Mouse (Mus musculus): ENCODE measurements around the gene Gas6. TPM values are rescaled to one million over a fixed set of nuclear protein-coding genes. Genes with fewer than 3 reads are reported as not detected.

Gas6 gene
- polyA plus RNA-seq, 1 experiment from 2014 or later: 56.9 TPM

- WGBS: 84% methylated on average over 3 of the region's 3 CpGs
Measured at GRCm38 (mm10) chr8:13501221-13501620, 6.9 kb upstream of the Gas6 start.

GRCm38 (mm10) chr8:13493011-13493410, 1.3 kb downstream of the Gas6 start:
- peak overlapping the region; percentile 55 for H3K4me3 ChIP-seq (ENCODE audit: low read depth, low read length)

More at GRCm38 (mm10) chr8:13501221-13501620, 6.9 kb upstream of the Gas6 start:
- Histone ChIP-seq H3K36me3 (ENCODE audit: control insufficient read depth, insufficient read depth, low read length) (no peaks in the 10 kb centered on the region), H3K9ac (ENCODE audit: low read depth, low read length) (no peak overlapping the region), H3K4me2 (ENCODE audit: low read depth, low read length) (no peak overlapping the region), H3K9me3 (ENCODE audit: control insufficient read depth, low read length) (no peaks in the 10 kb centered on the region), H3K27me3 (replicated peaks; ENCODE audit: control insufficient read depth, insufficient read depth, low read length) (no peaks in the 10 kb centered on the region), H3K4me1 (ENCODE audit: control insufficient read depth, insufficient read depth, low read length) (no peaks in the 10 kb centered on the region), H3K27ac (replicated peaks; ENCODE audit: low read depth, low read length) (no peak overlapping the region), H3K4me3 (ENCODE audit: low read depth, low read length) (no peak overlapping the region)
- no peak for DNase-seq (ENCODE audit: low spot score)
- ATAC-seq (ENCODE audit: low read depth): no peak

GRCm38 (mm10) chr8:13492198-13492995, 1.9 kb downstream of the Gas6 start:
- peak overlapping the region; percentile 86; the same call in 1 of the 2 replicates for H3K4me2 ChIP-seq (ENCODE audit: low read depth, low read length)
- DNase-seq (ENCODE audit: low spot score): no peak
- H3K4me3 ChIP-seq (ENCODE audit: low read depth, low read length): no peak overlapping the region
- ATAC-seq (ENCODE audit: low read depth): peak; percentile 32
- H3K27ac ChIP-seq (replicated peaks; ENCODE audit: low read depth, low read length): no peak overlapping the region
- no peaks in the 10 kb centered on the region for H3K9me3 ChIP-seq (ENCODE audit: control insufficient read depth, low read length)
- 43% methylated on average over 6 of the region's 9 CpGs for WGBS
- H3K4me1 ChIP-seq (ENCODE audit: control insufficient read depth, insufficient read depth, low read length): no peaks in the 10 kb centered on the region; the same call in 1 of the 2 replicates
- H3K36me3 ChIP-seq (ENCODE audit: control insufficient read depth, insufficient read depth, low read length): no peaks in the 10 kb centered on the region
- peaks cover 35% of the 10 kb centered on the region for H3K27me3 ChIP-seq (replicated peaks; ENCODE audit: control insufficient read depth, insufficient read depth, low read length)
- no peak overlapping the region for H3K9ac ChIP-seq (ENCODE audit: low read depth, low read length)

More at GRCm38 (mm10) chr8:13493011-13493410, 1.3 kb downstream of the Gas6 start:
- Histone ChIP-seq H3K4me2 (ENCODE audit: low read depth, low read length) (peak overlapping the region; percentile 86; the same call in 1 of the 2 replicates), H3K27me3 (replicated peaks; ENCODE audit: control insufficient read depth, insufficient read depth, low read length) (peaks cover 35% of the 10 kb centered on the region), H3K36me3 (ENCODE audit: control insufficient read depth, insufficient read depth, low read length) (no peaks in the 10 kb centered on the region), H3K27ac (replicated peaks; ENCODE audit: low read depth, low read length) (no peak overlapping the region), H3K9me3 (ENCODE audit: control insufficient read depth, low read length) (no peaks in the 10 kb centered on the region), H3K4me1 (ENCODE audit: control insufficient read depth, insufficient read depth, low read length) (no peaks in the 10 kb centered on the region; the same call in 1 of the 2 replicates), H3K9ac (ENCODE audit: low read depth, low read length) (no peak overlapping the region)
- 45% methylated on average over 11 of the region's 11 CpGs for WGBS
- ATAC-seq (ENCODE audit: low read depth) (peak; percentile 13), DNase-seq (ENCODE audit: low spot score) (no peak)

- no peak for ATAC-seq (ENCODE audit: low read depth)
- H3K27ac ChIP-seq (replicated peaks; ENCODE audit: low read depth, low read length): no peak overlapping the region
- no peaks in the 10 kb centered on the region; the same call in 1 of the 2 replicates for H3K4me1 ChIP-seq (ENCODE audit: control insufficient read depth, insufficient read depth, low read length)
- H3K27me3 ChIP-seq (replicated peaks; ENCODE audit: control insufficient read depth, insufficient read depth, low read length): peaks cover 35% of the 10 kb centered on the region
- H3K9ac ChIP-seq (ENCODE audit: low read depth, low read length): no peak overlapping the region
- 77% methylated on average over 14 of the region's 14 CpGs for WGBS
- no peak overlapping the region for H3K4me3 ChIP-seq (ENCODE audit: low read depth, low read length)
- no peaks in the 10 kb centered on the region for H3K9me3 ChIP-seq (ENCODE audit: control insufficient read depth, low read length)
- DNase-seq (ENCODE audit: low spot score): no peak
- no peaks in the 10 kb centered on the region for H3K36me3 ChIP-seq (ENCODE audit: control insufficient read depth, insufficient read depth, low read length)
- no peak overlapping the region for H3K4me2 ChIP-seq (ENCODE audit: low read depth, low read length)
Measured at GRCm38 (mm10) chr8:13491491-13492010, 2.7 kb downstream of the Gas6 start.

GRCm38 (mm10) chr8:13489986-13490910, 4.0 kb downstream of the Gas6 start:
- no peak for DNase-seq (ENCODE audit: low spot score)
- Histone ChIP-seq H3K4me1 (ENCODE audit: control insufficient read depth, insufficient read depth, low read length) (no peaks in the 10 kb centered on the region; the same call in 1 of the 2 replicates), H3K36me3 (ENCODE audit: control insufficient read depth, insufficient read depth, low read length) (no peaks in the 10 kb centered on the region), H3K27ac (replicated peaks; ENCODE audit: low read depth, low read length) (no peak overlapping the region), H3K9me3 (ENCODE audit: control insufficient read depth, low read length) (no peaks in the 10 kb centered on the region), H3K9ac (ENCODE audit: low read depth, low read length) (no peak overlapping the region), H3K4me2 (ENCODE audit: low read depth, low read length) (no peak overlapping the region), H3K27me3 (replicated peaks; ENCODE audit: control insufficient read depth, insufficient read depth, low read length) (peaks cover 31% of the 10 kb centered on the region), H3K4me3 (ENCODE audit: low read depth, low read length) (no peak overlapping the region)
- 31% methylated on average over 13 of the region's 13 CpGs for WGBS
- no peak for ATAC-seq (ENCODE audit: low read depth)

GRCm38 (mm10) chr8:13489351-13489750, 4.9 kb downstream of the Gas6 start:
- H3K36me3 ChIP-seq (ENCODE audit: control insufficient read depth, insufficient read depth, low read length): no peaks in the 10 kb centered on the region
- no peak overlapping the region for H3K4me2 ChIP-seq (ENCODE audit: low read depth, low read length)
- H3K9me3 ChIP-seq (ENCODE audit: control insufficient read depth, low read length): no peaks in the 10 kb centered on the region
- H3K4me3 ChIP-seq (ENCODE audit: low read depth, low read length): no peak overlapping the region
- no peak overlapping the region for H3K27ac ChIP-seq (replicated peaks; ENCODE audit: low read depth, low read length)
- no peak for ATAC-seq (ENCODE audit: low read depth)
- no peak for DNase-seq (ENCODE audit: low spot score)
- H3K27me3 ChIP-seq (replicated peaks; ENCODE audit: control insufficient read depth, insufficient read depth, low read length): peaks cover 22% of the 10 kb centered on the region
- WGBS: 75% methylated on average over 3 of the region's 3 CpGs
- H3K9ac ChIP-seq (ENCODE audit: low read depth, low read length): no peak overlapping the region
- no peaks in the 10 kb centered on the region; the same call in 1 of the 2 replicates for H3K4me1 ChIP-seq (ENCODE audit: control insufficient read depth, insufficient read depth, low read length)

- H3K27me3 ChIP-seq (replicated peaks; ENCODE audit: control insufficient read depth, insufficient read depth, low read length): no peaks in the 10 kb centered on the region
- ATAC-seq (ENCODE audit: low read depth) (no peak), DNase-seq (ENCODE audit: low spot score) (no peak)
- H3K27ac ChIP-seq (replicated peaks; ENCODE audit: low read depth, low read length): no peak overlapping the region
- H3K4me1 ChIP-seq (ENCODE audit: control insufficient read depth, insufficient read depth, low read length): no peaks in the 10 kb centered on the region
- no peak overlapping the region for H3K4me3 ChIP-seq (ENCODE audit: low read depth, low read length)
- H3K4me2 ChIP-seq (ENCODE audit: low read depth, low read length): no peak overlapping the region
- 79% methylated on average over 5 of the region's 5 CpGs for WGBS
- no peaks in the 10 kb centered on the region for H3K36me3 ChIP-seq (ENCODE audit: control insufficient read depth, insufficient read depth, low read length)
- H3K9ac ChIP-seq (ENCODE audit: low read depth, low read length): no peak overlapping the region
- no peaks in the 10 kb centered on the region for H3K9me3 ChIP-seq (ENCODE audit: control insufficient read depth, low read length)
Measured at GRCm38 (mm10) chr8:13483191-13483590, 11.1 kb downstream of the Gas6 start.

GRCm38 (mm10) chr8:13482101-13482801, 12.0 kb downstream of the Gas6 start:
- no peak overlapping the region for H3K4me2 ChIP-seq (ENCODE audit: low read depth, low read length)
- H3K36me3 ChIP-seq (ENCODE audit: control insufficient read depth, insufficient read depth, low read length): no peaks in the 10 kb centered on the region
- no peak overlapping the region for H3K4me3 ChIP-seq (ENCODE audit: low read depth, low read length)
- no peak overlapping the region for H3K9ac ChIP-seq (ENCODE audit: low read depth, low read length)
- WGBS: 67% methylated on average over 2 of the region's 2 CpGs
- ATAC-seq (ENCODE audit: low read depth): no peak
- H3K9me3 ChIP-seq (ENCODE audit: control insufficient read depth, low read length): no peaks in the 10 kb centered on the region
- no peaks in the 10 kb centered on the region for H3K4me1 ChIP-seq (ENCODE audit: control insufficient read depth, insufficient read depth, low read length)
- H3K27ac ChIP-seq (replicated peaks; ENCODE audit: low read depth, low read length): no peak overlapping the region
- H3K27me3 ChIP-seq (replicated peaks; ENCODE audit: control insufficient read depth, insufficient read depth, low read length): no peaks in the 10 kb centered on the region
- no peak for DNase-seq (ENCODE audit: low spot score)

All from embryonic facial prominence, embryonic 14.5 days (tissue).